Mouse (Mus musculus) kidney, adult 8-10 months (tissue): ENCODE data around the gene Ppm1m.
A peak's percentile ranks its signal among the peaks of the same experiment; 100 is the strongest.

Experiments used
- DNase-seq, 2 experiments: peaks; one replicate each; pipeline ENCODE4 v3.0.0; 2022

The Ppm1m gene

GRCm38 (mm10) chr9:106156419-106156818, 43.1 kb downstream of the Ppm1m start:
- DNase-seq = peak; percentile 58 to 69

- DNase-seq = peak; percentile 49 to 54
Measured at GRCm38 (mm10) chr9:106154106-106154505, 45.4 kb downstream of the Ppm1m start.

- DNase-seq = no peak
Measured at GRCm38 (mm10) chr9:106149399-106149754, 50.2 kb downstream of the Ppm1m start.

- DNase-seq = no peak
Measured at GRCm38 (mm10) chr9:106148541-106149398, 50.8 kb downstream of the Ppm1m start.

GRCm38 (mm10) chr9:106147851-106148431, 51.6 kb downstream of the Ppm1m start:
- DNase-seq = no peak

- no peak for DNase-seq
Measured at GRCm38 (mm10) chr9:106147281-106147680, 52.3 kb downstream of the Ppm1m start.

- no peak for DNase-seq
Measured at GRCm38 (mm10) chr9:106145582-106145981, 54.0 kb downstream of the Ppm1m start.
